Mouse (Mus musculus): ENCODE measurements around the gene Elavl3. TPM values are rescaled to one million over a fixed set of nuclear protein-coding genes. Genes with fewer than 3 reads are reported as not detected.

Gene Elavl3
- polyA plus RNA-seq, 1 experiment from 2014 or later, result 0.06 TPM

GRCm38 (mm10) chr9:22054411-22055076 is 2.7 kb upstream of the Elavl3 start:
- WGBS, result 3% methylated on average over 32 of the region's 32 CpGs
- Histone ChIP-seq H3K9me3 (replicated peaks) (no peaks in the 10 kb centered on the region), H3K36me3 (peaks cover 31% of the 10 kb centered on the region), H3K27ac (no peak overlapping the region), H3K4me1 (peaks cover 32% of the 10 kb centered on the region), H3K4me3 (peak overlapping the region; percentile 27), H3K27me3 (ENCODE audit: low read depth, poor library complexity, severe bottlenecking) (peaks cover 74% of the 10 kb centered on the region)
- peak; percentile 81 for DNase-seq (ENCODE audit: low spot score)

DNA sequence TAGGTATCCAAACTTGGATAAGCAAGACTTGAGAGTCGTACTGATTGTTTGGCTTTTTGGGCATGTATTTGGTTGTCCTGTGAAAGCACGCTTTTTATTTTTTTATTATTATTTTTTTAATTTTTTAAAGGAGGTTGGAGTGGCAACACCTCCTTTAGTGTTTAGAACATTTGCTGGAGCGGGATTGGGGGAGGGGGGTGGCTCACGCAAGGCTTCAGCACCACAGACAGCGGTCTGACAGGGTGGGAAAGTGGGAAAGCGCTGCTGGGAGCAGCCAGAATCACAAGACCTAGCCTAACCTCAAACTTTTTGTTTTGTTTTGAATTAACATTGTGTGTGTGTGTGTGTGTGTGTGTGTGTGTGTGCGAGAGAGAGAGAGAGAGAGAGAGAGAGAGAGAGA is 1.8 kb upstream of the Elavl3 start:
- H3K27ac ChIP-seq, result no peak overlapping the region
- 34% methylated on average over 7 of the region's 7 CpGs for WGBS
- H3K4me1 ChIP-seq, result peaks cover 32% of the 10 kb centered on the region
- peak; percentile 65 for DNase-seq (ENCODE audit: low spot score)
- H3K36me3 ChIP-seq, result peaks cover 23% of the 10 kb centered on the region
- no peak overlapping the region for H3K4me3 ChIP-seq
- H3K9me3 ChIP-seq (replicated peaks), result no peaks in the 10 kb centered on the region
- H3K27me3 ChIP-seq (ENCODE audit: low read depth, poor library complexity, severe bottlenecking), result peaks cover 83% of the 10 kb centered on the region

DNA sequence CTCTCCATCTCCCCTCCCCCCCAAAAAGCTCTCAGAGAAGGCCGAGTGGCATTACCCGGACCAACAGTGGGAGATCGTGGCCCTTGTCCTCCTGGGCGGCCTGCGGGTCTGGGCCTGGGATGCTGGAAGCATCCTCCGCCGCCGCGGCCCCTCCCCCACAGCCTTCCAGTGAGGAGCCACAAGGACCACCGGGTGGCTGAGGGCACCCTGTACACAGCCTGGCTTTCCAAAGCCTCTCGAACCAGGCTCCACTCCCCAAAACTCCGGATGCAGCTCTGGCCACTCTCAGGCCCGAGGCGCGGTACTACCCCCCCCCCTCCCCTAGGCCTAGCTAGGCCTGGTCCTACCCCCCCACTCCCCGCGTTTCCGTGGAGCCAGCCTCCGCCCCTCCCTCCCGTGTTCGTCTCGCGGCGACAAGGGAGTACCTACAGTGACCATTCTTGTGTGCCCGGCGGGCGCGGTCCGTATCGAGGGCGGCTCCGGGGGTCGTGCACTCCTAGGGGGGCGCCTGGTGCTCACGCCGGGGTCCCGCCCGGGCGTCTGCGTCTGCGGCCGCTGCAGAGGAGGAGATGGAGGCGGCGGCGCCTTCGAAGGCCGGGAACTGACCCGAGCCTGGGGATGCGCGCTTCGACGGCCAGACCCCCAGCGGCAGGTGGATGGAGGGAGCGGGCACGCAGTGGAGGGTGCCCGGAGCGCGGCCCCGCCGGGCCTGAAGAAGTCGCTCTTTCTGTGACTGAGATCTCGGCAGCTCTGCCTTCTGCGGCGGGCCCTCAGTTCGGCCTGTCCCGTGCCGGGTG is 464 bp downstream of the Elavl3 start:
- no peak overlapping the region for H3K27ac ChIP-seq
- under 1% methylated on average over 67 of the region's 67 CpGs for WGBS
- H3K9me3 ChIP-seq (replicated peaks), result no peaks in the 10 kb centered on the region
- peak; percentile 36 for DNase-seq (ENCODE audit: low spot score)
- 0 out of 2 replicates have a peak, but pooled peaks cover 2% of the 10 kb centered on the region for H3K36me3 ChIP-seq
- peaks cover 32% of the 10 kb centered on the region for H3K4me1 ChIP-seq
- peak overlapping the region; percentile 48 for H3K4me3 ChIP-seq
- H3K27me3 ChIP-seq (ENCODE audit: low read depth, poor library complexity, severe bottlenecking), result peaks cover 95% of the 10 kb centered on the region

DNA sequence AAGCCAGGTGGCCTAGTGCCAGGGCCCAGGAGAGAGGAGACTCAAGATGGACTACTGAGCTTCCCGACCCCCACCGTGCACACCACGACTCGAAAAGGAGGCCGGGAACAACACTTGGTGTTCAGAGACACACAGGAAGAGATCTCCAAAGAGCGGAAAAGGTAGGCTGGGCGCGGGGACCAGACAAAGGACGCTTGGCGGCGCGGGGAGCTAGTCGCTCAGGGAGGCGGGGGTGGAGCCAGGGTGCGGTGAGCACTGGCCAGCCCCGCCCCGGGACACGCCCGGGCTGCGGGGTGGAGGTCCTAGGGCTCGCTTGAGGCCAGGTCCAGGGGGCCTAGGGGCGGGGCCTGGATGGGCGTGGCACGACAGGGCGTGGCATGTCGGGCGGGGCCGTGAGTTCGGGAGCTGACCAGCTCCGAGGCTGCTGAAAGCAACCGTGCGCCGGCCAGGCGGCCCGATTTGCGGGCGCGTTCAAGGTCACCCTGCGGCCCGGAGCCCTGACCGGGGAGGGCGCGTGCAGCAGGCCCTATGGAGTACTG is 1.4 kb downstream of the Elavl3 start:
- peaks cover 32% of the 10 kb centered on the region for H3K4me1 ChIP-seq
- H3K27me3 ChIP-seq (ENCODE audit: low read depth, poor library complexity, severe bottlenecking), result peaks cover 88% of the 10 kb centered on the region
- H3K36me3 ChIP-seq, result no peaks in the 10 kb centered on the region
- DNase-seq (ENCODE audit: low spot score), result peak; percentile 79
- 1% methylated on average over 43 of the region's 43 CpGs for WGBS
- peak overlapping the region; percentile 48 for H3K4me3 ChIP-seq
- no peaks in the 10 kb centered on the region for H3K9me3 ChIP-seq (replicated peaks)
- no peak overlapping the region for H3K27ac ChIP-seq

- no peaks in the 10 kb centered on the region for H3K9me3 ChIP-seq (replicated peaks)
- 0 out of 2 replicates have a peak overlapping the region, but pooled peaks have one; percentile 48 for H3K4me3 ChIP-seq
- H3K36me3 ChIP-seq, result no peaks in the 10 kb centered on the region
- peaks cover 26% of the 10 kb centered on the region for H3K4me1 ChIP-seq
- no peak overlapping the region for H3K27ac ChIP-seq
- no peak for DNase-seq (ENCODE audit: low spot score)
- H3K27me3 ChIP-seq (ENCODE audit: low read depth, poor library complexity, severe bottlenecking), result peaks cover 82% of the 10 kb centered on the region
- WGBS, result 70% methylated on average over 4 of the region's 4 CpGs
Measured at GRCm38 (mm10) chr9:22049721-22050270, 2.0 kb downstream of the Elavl3 start.

- H3K4me3 ChIP-seq, result no peak overlapping the region
- H3K27ac ChIP-seq, result no peak overlapping the region
- 75% methylated on average over 11 of the region's 11 CpGs for WGBS
- H3K4me1 ChIP-seq, result peaks cover 21% of the 10 kb centered on the region
- H3K27me3 ChIP-seq (ENCODE audit: low read depth, poor library complexity, severe bottlenecking), result peaks cover 77% of the 10 kb centered on the region
- no peaks in the 10 kb centered on the region for H3K9me3 ChIP-seq (replicated peaks)
- no peak for DNase-seq (ENCODE audit: low spot score)
- no peaks in the 10 kb centered on the region for H3K36me3 ChIP-seq
Measured at GRCm38 (mm10) chr9:22049315-22049714, 2.5 kb downstream of the Elavl3 start.

- H3K27ac ChIP-seq, result no peak overlapping the region
- DNase-seq (ENCODE audit: low spot score), result no peak
- no peak overlapping the region for H3K4me3 ChIP-seq
- no peaks in the 10 kb centered on the region for H3K9me3 ChIP-seq (replicated peaks)
- WGBS, result 62% methylated on average over 9 of the region's 9 CpGs
- peaks cover 57% of the 10 kb centered on the region for H3K27me3 ChIP-seq (ENCODE audit: low read depth, poor library complexity, severe bottlenecking)
- no peaks in the 10 kb centered on the region for H3K36me3 ChIP-seq
- H3K4me1 ChIP-seq, result peaks cover 20% of the 10 kb centered on the region
Measured at GRCm38 (mm10) chr9:22047329-22047728, 4.5 kb downstream of the Elavl3 start.

- Histone ChIP-seq H3K27me3 (ENCODE audit: low read depth, poor library complexity, severe bottlenecking) (peaks cover 5% of the 10 kb centered on the region; the same call in 1 of the 2 replicates), H3K27ac (no peak overlapping the region), H3K4me3 (no peak overlapping the region), H3K4me1 (no peaks in the 10 kb centered on the region), H3K36me3 (no peaks in the 10 kb centered on the region), H3K9me3 (replicated peaks) (no peaks in the 10 kb centered on the region)
- 66% methylated on average over 2 of the region's 2 CpGs for WGBS
- DNase-seq (ENCODE audit: low spot score), result no peak
Measured at GRCm38 (mm10) chr9:22041832-22042231, 10.0 kb downstream of the Elavl3 start.

GRCm38 (mm10) chr9:22037826-22038225 is 14.0 kb downstream of the Elavl3 start:
- Histone ChIP-seq H3K4me1 (peaks cover 7% of the 10 kb centered on the region), H3K9me3 (replicated peaks) (no peaks in the 10 kb centered on the region), H3K27me3 (ENCODE audit: low read depth, poor library complexity, severe bottlenecking) (no peaks in the 10 kb centered on the region), H3K36me3 (no peaks in the 10 kb centered on the region), H3K4me3 (no peak overlapping the region), H3K27ac (no peak overlapping the region)
- no peak for DNase-seq (ENCODE audit: low spot score)
- 81% methylated on average over 10 of the region's 10 CpGs for WGBS

GRCm38 (mm10) chr9:22035300-22036044 is 16.4 kb downstream of the Elavl3 start:
- no peaks in the 10 kb centered on the region for H3K9me3 ChIP-seq (replicated peaks)
- no peak overlapping the region for H3K27ac ChIP-seq
- no peaks in the 10 kb centered on the region for H3K27me3 ChIP-seq (ENCODE audit: low read depth, poor library complexity, severe bottlenecking)
- no peak for DNase-seq (ENCODE audit: low spot score)
- H3K4me1 ChIP-seq, result peaks cover 7% of the 10 kb centered on the region
- 64% methylated on average over 6 of the region's 6 CpGs for WGBS
- no peaks in the 10 kb centered on the region for H3K36me3 ChIP-seq
- no peak overlapping the region for H3K4me3 ChIP-seq

DNA sequence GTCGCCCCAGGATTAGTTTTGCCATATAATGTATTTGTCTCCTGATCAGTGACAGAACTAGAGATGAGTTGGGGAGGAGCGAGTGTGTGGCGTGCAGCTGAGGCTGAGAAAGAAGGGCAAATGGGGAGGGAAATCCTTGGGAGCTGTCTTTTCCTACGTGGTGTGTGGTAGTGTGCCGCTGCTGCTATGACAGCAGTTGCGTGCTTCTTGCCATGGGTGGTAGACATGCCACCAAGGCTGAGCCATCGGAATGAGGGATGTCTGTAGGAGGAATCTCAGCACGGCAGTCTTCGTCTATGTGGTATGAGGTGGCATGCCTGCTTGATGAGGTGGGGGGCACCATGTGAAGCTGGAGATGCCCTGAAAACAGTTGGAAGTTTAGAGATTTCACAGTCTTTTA is 21.4 kb downstream of the Elavl3 start:
- no peak for DNase-seq (ENCODE audit: low spot score)
- 93% methylated on average over 9 of the region's 9 CpGs for WGBS
- Histone ChIP-seq H3K27ac (no peak overlapping the region), H3K36me3 (no peaks in the 10 kb centered on the region), H3K4me3 (no peak overlapping the region), H3K9me3 (replicated peaks) (no peaks in the 10 kb centered on the region), H3K4me1 (peaks cover 2% of the 10 kb centered on the region), H3K27me3 (ENCODE audit: low read depth, poor library complexity, severe bottlenecking) (no peaks in the 10 kb centered on the region)

DNA sequence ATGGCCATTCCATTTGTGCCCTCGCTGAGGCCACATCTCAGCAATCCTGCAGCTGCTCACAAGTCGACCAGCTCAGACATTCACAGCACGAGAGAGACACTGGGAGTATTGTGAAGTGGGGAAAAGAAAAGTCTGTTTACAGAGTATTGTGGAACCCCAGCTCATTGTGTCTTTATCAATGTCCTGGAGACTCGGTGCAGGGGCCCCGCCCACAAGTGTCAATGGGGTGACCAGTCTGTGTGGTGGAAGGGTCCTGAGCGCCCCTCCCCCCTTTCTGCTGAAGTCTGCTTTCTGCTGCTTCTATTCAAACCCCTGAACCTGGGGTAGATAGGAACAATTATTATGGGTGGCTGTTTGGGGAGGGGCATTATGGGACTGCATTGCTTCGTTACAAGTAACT is 23.4 kb downstream of the Elavl3 start:
- 69% methylated on average over 7 of the region's 7 CpGs for WGBS
- DNase-seq (ENCODE audit: low spot score), result no peak
- H3K4me1 ChIP-seq, result peaks cover 8% of the 10 kb centered on the region
- H3K36me3 ChIP-seq, result no peaks in the 10 kb centered on the region
- no peaks in the 10 kb centered on the region for H3K27me3 ChIP-seq (ENCODE audit: low read depth, poor library complexity, severe bottlenecking)
- H3K4me3 ChIP-seq, result no peak overlapping the region
- no peaks in the 10 kb centered on the region for H3K9me3 ChIP-seq (replicated peaks)
- H3K27ac ChIP-seq, result no peak overlapping the region
